Mouse (Mus musculus) cerebellum, adult 11-12 months (tissue): ENCODE measurements at regions not wholly inside any gene's neighbourhood (a gene's known extent, or its start where the extent isn't known, plus 50 kb on each side); places are given as distances from the start of the nearest gene placed in this dataset.

Experiments used
- DNase-seq: peaks from one replicate; pipeline ENCODE4 v3.0.0; 2022

- no peak for DNase-seq
Observed at GRCm38 (mm10) chr2:51566554-51567246, 60.6 kb upstream of the Tas2r134 start.

- no peak for DNase-seq
Observed at GRCm38 (mm10) chr2:51563881-51564280, 63.4 kb upstream of the Tas2r134 start.

GRCm38 (mm10) chr2:51563240-51563639, 64.1 kb upstream of the Tas2r134 start:
- no peak for DNase-seq

DNA sequence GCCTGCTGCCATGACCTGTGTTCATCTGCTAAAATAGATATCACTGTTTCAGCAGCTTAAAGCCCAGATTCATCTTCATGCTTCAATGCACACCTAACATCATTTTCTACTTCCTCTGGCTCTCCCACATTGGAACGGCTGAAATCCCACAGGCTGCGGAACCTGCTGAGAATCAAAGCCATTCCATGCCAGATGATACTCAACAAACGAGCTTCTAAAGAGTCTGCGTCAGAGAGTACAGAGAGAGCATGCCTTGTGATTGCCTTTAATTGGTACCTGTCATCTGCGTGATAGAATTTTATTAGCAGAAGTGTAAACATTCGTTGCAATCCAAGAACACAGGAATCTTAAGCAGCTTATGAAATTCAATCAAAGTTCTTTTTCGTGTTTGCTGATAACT, 76.4 kb upstream of the Tas2r134 start:
- DNase-seq: no peak

- no peak for DNase-seq
Observed at GRCm38 (mm10) chr2:51549125-51549524, 78.2 kb upstream of the Tas2r134 start.

GRCm38 (mm10) chr2:51546181-51546580, 81.1 kb upstream of the Tas2r134 start:
- no peak for DNase-seq

DNA sequence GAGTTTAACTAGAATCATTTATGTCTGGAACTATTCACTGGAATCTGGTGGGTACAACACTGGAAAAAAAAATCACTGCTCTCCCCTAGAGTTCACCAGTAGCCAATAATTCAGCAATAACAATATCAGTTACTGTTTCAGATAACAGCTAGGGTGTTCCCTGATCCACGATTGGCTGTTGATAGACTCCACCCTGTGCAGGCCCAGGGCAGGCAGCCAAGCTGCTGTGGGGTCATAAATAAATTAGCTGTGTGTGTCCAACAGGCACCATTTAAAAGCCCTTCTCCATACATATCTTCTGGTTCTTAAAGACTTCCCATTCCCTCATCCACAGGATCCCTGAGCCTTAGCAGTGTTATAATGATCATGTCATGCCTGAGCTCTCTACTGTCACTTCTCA, 83.4 kb upstream of the Tas2r134 start:
- no peak for DNase-seq

GRCm38 (mm10) chr2:51542272-51542671, 85.0 kb upstream of the Tas2r134 start:
- peak; percentile 2 for DNase-seq

GRCm38 (mm10) chr2:51532709-51533414, 94.4 kb upstream of the Tas2r134 start:
- DNase-seq: no peak

DNA sequence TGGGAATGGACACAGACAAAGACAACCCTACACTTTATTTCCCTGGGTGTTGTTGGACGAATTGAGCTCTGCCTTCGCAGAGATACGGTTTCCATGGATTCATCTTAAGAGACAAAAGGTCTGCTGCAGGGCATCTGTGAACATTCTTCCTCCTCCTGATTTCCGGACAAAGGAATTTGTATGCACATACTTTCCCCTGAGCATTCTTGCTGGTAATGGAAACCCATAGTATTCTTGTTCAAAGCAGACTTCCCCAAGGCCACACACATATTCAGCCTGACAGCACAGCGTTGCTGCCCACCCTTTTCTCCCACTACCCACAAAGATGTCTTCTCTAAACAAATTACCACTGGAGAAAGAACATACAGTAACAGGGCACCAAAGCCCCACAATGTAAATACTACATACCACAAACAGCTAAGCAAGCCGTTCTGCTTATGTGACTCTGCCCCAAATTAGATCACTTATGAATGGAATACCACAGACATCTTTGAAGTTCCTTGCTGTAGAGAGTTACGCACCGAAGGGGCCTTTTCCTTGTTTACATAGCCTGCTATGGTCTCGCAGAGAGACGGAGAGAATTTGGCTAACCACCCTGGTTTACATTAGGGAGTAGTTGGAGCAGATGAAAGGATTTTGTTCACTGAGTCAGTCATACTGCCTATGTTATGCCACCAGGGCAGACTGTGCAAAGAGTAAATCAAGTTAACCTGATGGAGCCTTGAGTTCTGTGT, 96.0 kb upstream of the Tas2r134 start:
- DNase-seq: no peak

- DNase-seq: no peak
Observed at GRCm38 (mm10) chr2:51522766-51523165, 104.5 kb upstream of the Tas2r134 start.

DNA sequence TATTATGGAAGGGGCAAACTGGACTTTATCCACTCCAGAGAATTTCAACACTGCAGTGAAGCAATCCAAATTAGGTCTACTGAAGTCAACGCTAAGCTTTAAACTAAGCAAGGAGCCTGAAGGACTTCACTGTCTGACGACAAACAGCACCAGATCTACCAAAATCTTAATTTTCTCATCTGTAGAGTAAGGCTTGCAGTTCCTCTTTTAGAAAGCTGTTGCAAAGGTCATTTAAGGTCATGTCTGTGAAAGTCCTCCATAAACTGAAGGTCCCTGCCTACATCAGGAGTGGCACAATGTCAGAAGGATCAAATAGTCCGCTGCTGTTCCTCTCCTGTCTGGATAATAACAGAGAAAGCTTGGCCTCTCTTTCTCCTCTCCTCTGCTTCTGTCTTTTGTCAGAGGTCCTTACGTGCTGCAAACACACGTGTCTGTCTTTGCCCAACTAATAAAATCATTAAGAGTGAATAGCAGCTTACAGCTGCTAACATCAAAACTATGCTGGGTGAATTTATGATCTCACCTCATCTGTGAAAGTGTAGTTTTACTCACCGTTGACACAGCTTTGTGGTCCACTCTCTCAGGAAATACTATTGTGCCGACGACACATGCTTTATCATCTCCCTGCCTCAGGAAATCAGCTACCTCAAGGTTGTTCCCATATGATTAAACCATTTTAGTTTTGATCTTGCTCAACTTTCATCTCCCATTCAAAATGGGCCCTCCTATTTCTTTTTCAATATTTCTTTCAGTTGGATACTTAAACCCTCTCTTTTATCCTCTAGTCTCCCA, 117.9 kb upstream of the Tas2r134 start:
- DNase-seq: no peak

- no peak for DNase-seq
Observed at GRCm38 (mm10) chr2:51497896-51498295, 129.4 kb upstream of the Tas2r134 start.

DNA sequence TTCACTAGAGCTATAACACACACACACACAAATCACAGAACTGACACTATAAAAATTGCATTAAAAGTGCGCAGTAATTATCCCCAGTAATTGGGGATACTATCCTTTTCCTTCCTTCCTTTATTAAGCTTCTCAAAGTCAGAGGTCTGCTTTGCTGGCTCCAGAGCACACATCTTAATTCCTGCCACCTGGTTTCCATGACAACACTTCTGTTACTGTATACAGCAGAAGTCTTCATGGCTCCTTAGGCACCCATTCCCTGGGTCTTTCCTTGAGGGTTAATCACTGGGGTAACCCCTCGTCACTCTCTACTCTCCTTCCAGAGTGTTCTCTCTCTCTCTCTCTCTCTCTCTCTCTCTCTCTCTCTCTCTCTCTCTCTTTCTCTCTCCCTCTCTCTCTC, 153.6 kb upstream of the Tas2r134 start:
- no peak for DNase-seq

DNA sequence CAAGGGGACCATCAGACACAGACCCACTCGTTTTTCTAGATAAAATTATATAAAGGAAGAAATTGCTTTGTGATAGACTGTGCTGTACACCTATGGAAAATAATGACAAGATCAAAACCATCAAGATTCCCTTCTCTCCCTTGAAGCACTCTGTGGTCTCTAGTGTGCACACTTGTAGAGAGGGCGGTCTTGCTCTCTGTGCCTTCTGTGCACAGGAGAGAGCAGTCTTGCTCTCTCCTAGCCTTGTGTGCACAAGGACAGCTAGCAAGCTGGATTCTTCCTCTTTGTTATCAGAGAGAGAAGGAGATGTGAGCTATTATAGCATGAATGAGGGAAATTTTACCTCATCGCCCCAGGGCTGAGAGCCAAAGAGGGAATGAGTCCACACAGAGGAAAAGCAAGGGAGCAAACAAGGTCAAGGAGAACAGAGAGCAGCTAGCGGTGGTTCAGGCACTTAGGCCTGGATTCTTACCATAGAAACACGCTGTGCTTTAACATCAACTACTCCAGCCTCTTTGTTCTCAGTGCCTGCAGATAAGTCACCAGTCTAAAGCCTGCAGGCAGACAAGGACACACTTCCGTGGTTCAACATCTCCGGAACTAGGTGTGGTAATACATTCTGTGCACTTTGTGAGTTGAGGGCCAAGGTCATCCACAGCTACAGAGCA, 160.2 kb upstream of the Tas2r134 start:
- DNase-seq: no peak

DNA sequence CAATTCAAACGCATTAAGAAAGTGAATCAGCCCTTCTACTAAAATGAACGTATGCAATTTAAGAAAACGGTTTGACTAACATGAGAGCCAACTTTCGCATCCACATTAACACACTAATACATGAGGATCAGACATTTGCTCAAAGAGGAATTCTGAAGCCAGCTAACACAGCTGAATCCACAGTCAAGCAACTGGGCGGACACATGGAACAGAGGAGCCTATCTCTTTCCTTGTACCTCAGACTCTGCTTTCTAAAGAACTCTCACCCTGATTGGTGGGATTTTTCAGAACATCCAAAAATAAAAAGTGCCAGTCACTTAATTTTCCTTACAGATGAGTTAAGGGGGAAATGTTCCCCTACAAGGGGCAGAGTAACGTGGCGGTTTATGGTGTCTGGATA, 161.3 kb upstream of the Tas2r134 start:
- DNase-seq: no peak

- DNase-seq: no peak
Observed at GRCm38 (mm10) chr2:51465576-51465975, 161.7 kb upstream of the Tas2r134 start.

- no peak for DNase-seq
Observed at GRCm38 (mm10) chr2:51464356-51464755, 163.0 kb upstream of the Tas2r134 start.

- DNase-seq: no peak
Observed at GRCm38 (mm10) chr2:51460896-51461295, 166.4 kb upstream of the Tas2r134 start.

DNA sequence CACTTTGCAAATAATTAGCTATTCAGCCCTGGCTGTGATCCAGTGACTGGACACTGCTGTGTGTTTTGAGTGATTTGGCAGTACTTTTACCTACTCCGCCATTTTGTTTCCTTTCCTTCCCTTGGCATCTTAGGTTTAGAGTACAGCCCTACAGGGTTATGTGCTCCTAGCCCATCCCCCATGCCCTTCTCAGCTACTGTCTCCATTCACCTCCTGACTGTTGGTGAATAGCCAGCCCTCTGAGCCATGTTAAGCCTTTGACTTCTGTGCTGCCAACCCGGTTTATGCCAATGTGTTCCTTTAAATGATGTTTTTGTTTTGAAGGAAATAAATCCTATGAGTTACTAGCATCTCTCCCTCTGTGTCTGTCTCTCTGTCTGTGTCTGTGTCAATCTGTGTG, 167.8 kb upstream of the Tas2r134 start:
- DNase-seq: no peak

- DNase-seq: no peak
Observed at GRCm38 (mm10) chr2:51457717-51458116, 169.6 kb upstream of the Tas2r134 start.

DNA sequence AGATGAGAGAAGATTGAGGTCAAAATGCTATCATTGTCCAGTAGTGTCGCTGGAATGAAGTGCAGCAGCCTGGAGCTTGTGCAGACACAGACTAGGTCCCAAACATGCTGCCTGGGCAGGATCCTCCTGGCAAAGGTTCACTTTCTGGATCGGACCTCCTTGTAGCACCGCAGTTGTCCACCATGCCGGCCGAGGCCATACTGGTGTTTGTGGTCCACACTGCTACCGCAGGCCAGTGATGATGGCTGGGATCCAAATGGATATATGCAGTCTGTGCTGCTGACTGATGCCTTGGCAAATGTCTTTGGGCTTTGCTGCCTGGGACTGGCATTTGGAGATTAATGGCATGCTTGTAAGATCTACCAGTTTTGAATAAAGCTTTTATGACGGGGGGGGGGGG, 174.5 kb upstream of the Tas2r134 start:
- no peak for DNase-seq

GRCm38 (mm10) chr2:51448121-51448520, 179.2 kb upstream of the Tas2r134 start:
- no peak for DNase-seq
